Mouse (Mus musculus) G1E (cell line): ENCODE results near the gene Dscam.

Experiments used
- CTCF ChIP-seq: IDR thresholded peaks from 2 replicates; pipeline ENCODE4 v1.5.1; 2012; ENCODE audit warnings: low read depth, low read length, inconsistent platforms, mixed read lengths
- GATA2 ChIP-seq: IDR thresholded peaks from 2 replicates; pipeline ENCODE4 v1.6.1; 2012; ENCODE audit warnings: low read depth, low read length, inconsistent platforms, borderline replicate concordance

DNA sequence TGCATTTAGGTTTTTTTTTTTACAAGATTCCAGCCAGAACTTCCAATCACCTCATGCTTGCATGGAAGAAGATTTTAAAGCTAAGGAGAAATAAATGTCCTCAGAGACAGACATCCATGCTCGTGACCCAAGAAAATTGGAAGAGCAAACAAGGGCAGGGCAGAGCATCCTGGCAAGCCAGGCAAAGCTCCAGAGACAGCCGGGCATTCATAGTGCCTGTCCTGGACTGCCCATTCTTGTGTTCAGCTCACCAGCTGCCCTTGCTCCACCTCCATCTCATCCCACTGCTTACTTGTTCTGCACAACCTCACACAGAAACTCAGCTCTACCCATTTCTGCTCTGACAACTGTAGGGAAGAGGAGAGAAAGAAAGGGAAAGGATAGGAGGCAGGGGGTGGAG, 534.6 kb downstream of the Dscam start:
- TF ChIP-seq CTCF (no peak), GATA2 (no peak)
